Mouse (Mus musculus): Measurements from ENCODE around the gene Bloc1s6.

Gene Bloc1s6

DNA sequence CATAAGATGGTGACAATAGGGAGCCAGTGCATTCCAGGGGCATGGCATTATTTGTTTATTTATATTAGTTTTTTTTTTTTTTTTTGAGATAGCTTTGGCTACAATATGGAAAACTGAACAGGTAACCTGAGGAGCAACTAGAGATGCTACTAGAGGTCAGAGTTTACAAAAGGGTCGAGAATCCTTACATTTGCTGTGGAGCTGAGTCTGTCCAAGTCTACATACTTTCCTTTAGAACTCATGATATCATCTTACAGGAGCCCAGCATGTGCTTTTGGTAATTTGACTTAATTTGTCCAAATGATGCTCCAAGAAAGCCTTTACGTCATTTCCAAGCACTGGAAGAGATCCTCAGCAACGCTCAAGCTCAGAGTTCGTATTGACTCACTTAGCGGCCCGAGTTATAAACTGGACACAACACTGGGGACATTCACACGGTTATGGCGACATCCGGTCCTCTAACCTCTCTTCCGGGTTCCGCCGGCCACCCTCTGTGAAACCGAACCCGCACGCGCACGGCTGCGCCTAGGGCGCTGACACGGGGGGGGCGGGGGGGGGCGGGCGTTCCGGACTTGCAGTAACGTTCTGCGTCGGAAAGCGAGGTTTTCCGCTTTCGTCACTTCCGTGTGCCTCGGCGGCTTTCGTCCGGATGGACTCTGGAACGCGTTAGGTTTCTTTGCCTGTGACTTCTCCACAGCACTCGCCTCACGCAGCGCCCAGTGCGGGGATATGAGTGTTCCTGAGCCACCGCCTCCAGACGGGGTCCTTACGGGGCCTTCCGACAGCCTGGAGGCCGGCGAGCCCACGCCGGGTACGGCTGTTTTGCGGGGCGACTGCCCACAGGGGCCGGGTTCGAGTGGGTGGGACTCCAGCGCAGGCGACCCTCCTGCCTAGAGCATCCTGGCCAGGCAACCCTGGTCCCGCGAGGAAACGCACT, at the start of gene Bloc1s6:
TSS of gene Bloc1s6 (plus strand) at position 610 of the 937 bp plus-strand sequence.
- DNase-seq (ENCODE audit: low read depth, low spot score): peak; percentile 95

DNA sequence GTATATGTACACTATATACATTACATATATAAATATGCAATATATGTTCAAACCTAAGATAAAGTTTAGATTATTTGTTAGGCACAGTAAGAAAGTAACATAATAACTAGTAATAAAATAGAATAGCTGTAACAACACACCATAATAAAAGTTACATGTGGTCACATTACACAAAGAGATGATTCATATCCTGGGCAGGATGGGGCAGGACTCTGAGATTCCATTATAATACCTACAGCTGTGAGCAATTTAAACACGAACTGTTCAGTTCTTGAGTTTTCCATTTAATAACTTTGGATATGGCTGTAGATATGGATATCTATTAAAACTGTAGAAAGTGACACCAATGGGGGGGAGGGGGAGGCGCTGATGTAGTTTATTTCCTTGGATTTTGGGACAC, 40.8 kb upstream of the Bloc1s6 start:
- no peak for DNase-seq (ENCODE audit: low read depth, low spot score)

DNA sequence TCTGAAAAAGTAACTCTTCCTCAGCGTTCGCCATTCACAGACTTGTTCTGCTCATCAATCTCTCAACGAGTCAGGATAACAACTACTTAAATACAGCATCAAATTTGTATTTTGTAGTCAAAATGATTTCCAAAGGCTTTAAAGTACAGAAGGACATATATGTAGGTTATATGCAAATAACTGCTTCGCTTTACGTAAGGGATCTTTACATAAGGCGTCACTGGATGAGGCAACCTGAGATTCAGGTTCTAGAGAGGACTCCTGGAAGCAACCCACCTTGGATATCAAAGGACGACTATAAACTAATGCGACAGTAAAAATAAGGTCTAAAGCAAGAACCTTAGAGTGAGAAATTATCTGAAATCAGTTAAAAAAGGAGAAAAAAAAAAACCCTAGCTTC, 37.3 kb upstream of the Bloc1s6 start:
- DNase-seq (ENCODE audit: low read depth, low spot score): no peak

DNA sequence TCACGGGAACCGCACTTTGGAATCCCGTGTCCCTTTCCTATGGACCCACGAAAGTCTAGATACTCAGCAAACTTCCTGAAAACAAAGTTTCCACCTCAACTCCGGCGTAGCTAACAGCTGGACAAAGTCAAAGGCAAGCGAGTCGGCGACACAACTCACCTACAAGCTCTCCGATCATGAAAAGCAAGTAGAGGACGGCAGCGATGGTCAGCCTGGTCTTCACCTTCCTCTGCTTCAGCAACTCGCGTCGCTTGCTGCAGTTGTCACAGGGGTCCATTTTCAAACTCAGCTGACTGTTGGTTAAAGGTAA, 36.5 kb upstream of the Bloc1s6 start:
- DNase-seq (ENCODE audit: low read depth, low spot score): no peak

DNA sequence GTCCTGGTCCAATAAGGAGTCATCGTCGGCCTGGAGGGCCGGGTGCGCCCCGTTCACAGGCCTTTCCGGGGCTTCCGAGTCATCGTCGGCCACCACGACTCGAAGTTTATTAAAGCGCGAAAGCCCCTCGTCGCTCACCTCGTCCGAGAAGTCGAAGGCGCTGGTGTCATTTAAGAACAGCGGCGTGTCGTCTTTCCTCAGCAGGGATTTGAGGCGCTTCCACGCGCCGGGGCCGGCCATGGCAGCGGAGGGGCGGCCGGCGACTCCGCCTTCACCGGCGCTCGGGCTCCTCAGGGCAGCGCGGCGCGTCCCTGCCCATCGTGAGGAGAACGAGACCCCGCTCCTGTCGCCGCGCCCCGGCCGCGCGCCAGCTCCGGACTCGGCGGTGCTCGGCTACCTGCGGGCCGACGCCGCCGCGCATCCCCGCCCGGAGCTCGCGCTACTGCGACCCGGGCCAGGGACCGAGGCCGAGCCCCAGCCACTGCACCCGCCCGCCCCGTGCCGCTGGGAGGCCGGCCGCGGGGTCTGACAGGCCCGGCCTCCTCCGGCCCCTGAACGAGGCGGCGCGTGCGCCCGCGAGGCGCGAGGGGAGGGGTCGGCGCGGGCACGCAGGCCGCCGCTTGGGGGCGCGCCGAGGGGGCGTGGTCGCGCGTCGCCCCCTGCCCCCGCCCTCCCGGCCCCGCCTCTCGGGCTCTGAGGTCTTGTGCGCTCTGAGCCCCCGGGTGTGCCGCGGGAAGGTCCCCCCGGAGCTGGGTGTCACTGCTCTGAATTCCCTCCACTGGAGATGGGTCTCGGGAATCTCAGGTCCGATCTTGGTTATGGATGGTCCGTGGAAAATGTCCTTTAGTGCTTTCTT, 35.9 kb upstream of the Bloc1s6 start, which contains the start of gene Slc30a4:
TSS of gene Slc30a4 (minus strand) at position 483 of the 856 bp plus-strand sequence.
- DNase-seq (ENCODE audit: low read depth, low spot score): peak; percentile 86

DNA sequence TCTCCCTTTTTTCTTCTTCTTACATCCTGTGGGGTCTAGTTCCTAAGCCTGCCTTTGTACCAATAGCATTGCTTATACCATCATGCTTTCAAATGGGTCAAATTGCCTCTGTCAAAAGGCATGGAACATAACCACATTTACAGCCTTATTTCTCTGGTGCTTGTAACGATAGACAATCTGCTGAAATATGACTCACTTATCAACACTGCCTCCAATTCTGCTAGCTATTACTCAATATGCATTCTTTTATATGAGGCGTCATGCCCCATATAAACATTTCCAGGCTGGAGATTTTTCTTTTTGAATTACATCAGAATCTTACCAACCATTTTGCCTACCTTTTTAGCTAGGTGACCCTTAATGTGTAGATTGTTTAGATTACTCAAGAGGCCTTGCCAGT, 33.7 kb upstream of the Bloc1s6 start:
- no peak for DNase-seq (ENCODE audit: low read depth, low spot score)

DNA sequence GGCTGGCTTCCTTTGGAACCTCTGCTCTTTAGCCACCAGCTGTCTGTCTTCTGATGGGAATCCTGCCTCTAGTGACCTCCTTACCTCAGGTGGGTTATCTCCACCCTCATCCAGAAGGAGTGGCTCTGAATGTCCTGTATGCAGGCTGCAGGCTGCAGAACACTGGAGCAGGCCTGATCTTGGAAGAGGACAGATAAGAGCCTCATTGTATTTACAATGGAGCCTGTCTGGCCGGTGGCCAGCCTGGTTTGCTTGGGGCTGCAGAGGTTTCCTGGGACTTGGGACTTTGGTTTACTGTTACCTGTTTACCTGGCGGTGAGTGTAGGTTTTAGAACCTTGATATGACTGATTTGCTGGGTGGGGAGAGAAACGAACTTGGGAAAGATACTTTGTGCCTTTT, 30.2 kb upstream of the Bloc1s6 start:
- no peak for DNase-seq (ENCODE audit: low read depth, low spot score)

DNA sequence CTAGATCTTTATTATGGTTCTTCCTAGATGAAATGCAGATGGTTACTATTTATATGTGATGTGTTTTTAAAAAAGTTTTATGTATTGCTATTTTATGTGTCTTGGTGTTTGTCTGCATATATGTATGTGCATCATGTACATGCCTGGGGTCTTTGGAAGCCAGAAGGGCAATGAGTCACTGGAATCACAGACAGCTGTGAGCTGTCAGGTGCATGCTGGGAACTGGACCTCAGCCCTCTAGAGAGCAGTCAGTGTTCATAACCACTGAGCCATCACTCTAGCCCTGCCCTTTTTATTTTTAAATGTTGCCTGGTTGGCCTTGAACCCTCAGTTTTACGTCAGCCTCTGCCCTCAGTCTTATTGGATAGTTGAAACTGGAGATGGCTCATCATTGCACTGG, 29.1 kb upstream of the Bloc1s6 start:
- no peak for DNase-seq (ENCODE audit: low read depth, low spot score)

DNA sequence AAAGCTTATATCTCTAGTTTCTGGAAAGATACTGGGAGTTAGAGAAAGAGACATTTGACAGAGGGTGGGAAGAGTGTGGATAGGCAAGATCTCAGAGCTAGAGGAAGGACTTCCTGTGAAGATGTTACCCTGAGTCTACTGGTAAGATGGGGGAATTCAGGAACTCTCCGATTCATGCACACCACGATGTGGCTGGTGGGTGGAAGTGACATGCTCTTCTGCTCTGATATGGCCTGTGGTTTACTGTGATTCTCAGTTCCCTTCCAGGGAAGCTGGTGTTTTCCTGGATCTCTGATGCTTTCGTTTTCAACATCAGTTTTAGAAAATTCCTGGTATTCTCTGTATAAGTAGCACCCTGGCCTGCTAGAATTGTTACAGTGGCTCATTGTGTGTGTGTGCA, 26.4 kb upstream of the Bloc1s6 start:
- DNase-seq (ENCODE audit: low read depth, low spot score): no peak

DNA sequence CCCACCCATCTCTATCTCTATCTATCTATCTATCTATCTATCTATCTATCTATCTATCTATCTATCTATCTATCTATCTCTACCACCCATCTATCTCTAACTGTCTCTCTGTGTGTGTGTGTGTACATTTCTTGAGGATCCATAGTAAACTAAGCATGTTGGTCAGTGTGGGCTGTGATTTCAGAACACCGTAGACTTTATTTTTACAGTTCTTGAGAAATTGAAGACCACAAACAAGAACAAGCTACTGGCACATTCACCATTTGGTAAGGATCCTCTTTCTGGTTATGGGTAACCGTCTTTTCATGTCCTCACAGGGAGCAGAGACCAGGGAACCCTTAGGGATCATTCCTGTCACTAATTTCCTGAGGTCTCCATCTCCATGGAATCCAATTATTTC, 25.5 kb upstream of the Bloc1s6 start:
- no peak for DNase-seq (ENCODE audit: low read depth, low spot score)

DNA sequence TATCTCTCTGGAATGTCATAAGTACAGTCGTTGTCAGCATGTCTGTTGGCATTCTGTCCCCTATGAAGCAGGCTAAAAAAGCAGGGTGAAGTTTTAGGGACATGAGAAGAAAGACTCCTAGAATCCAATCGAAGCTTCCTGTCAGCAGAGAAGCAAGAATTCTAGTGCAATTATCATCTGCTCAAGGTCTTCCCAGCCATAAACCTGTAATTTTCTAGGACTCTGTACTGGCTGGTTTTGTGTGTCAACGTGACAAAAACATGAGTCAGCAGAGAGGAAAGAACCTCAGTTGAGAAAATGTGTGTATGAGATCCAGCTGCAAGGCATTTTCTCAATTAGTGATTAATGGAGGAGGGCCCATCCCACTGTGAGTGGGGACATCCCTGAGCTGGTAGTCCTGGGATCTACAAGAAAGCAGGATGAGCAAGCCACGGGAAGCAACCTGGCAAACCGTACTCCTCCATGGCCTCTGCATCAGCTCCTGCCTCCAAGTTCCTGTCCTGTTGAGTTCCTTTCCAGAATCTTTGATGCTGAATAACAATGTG, 23.1 kb upstream of the Bloc1s6 start:
- DNase-seq (ENCODE audit: low read depth, low spot score): no peak

DNA sequence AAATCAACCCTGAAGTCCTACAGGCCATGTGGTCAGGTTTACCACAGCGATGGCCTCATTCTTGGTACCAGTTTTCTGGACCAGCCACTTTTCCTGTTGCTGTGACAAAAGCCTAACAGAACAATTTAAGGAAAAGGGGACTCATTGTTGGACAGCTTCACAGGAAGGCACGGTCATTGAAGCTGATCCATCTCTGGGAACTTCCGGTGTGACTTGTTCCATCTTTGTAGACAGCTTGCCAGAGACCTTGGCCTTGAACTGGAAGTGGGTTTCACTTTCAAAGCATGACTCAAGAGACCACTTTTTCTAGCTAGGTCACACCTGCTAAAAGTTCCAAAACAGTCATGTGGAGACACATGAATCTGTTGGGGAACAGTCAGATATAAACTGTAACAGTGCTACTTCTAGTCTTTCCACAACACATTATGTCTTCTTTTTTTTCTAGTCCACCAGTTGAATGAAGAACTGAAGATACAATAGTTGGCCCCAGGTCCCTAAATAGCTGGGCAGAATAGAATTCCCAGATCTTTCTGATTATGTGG, 21.9 kb upstream of the Bloc1s6 start:
- no peak for DNase-seq (ENCODE audit: low read depth, low spot score)

DNA sequence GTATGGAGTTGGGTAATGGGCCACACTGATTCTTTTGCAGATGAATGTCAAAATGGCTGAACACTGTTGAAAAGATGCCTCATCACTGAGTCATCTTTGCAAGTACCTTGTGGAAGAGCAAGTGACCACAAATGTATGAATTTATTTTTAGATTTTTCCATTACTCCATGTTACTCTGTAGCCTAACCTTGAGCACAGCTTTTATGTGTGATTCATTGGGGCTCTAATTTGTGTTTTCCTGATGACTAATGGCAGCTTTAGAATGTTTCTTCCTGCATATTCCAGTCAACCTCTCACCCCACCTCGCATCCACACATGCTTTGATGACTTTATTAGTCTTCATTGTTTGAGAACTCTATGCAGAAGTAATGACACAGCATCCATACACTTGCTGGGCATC, 19.1 kb upstream of the Bloc1s6 start:
- no peak for DNase-seq (ENCODE audit: low read depth, low spot score)

DNA sequence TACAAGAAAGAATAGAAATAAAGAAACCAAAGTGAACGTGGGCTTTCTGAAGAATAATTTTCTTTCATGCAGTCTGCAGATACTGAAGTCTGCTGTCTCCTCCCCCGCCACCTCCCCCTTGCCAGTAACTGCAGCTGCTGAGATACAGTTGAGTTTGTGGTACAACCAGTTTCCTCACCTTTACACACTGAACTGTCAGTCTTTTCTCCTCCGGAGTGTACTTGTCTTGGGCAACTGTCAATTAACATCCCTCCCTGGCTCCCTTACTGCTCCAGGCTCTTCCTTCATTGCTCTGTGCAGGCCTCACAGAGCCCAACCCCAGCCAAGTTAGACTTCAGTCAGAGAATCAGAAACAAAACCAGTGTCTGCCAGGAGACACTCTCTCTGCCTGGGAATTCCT, 17.7 kb upstream of the Bloc1s6 start:
- DNase-seq (ENCODE audit: low read depth, low spot score): no peak

DNA sequence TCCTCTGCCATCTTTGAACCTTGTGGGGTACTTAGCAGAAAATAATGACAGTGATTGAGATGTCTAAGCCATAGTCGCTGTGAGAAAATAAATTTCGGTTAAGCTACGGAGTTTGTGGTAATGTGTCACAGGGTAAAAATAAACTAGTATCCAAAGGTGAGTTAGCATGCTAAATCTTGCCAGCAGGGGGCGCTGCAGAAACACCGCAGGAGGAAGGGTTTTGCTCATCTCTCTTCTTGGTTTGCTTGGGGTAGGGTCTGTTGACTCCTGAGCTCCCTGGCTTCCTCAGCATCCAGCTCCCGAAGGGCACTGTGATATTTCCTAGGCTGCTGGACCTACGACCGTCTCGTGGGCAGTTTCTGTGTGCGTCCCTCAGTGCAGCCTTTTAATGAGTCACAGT, 12.7 kb upstream of the Bloc1s6 start:
- no peak for DNase-seq (ENCODE audit: low read depth, low spot score)

DNA sequence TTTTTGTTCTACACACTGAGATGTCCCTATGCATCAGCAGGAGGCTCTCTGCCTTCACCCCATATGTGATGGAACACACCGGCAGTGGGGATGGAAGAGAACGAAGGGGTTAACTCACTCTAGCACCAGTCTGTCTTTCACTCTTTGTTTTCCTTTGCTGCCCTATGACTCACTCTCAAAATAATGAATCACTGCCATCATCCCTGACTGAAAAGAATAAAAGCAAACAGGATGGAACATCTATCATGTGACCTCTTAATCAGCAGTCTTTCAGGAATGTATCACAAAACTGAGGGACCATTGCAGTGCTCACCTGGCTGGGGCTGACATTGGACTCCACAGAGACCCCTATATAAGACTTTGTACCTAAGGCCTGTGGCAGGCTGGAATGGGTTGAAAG, 6.8 kb upstream of the Bloc1s6 start:
- DNase-seq (ENCODE audit: low read depth, low spot score): no peak

DNA sequence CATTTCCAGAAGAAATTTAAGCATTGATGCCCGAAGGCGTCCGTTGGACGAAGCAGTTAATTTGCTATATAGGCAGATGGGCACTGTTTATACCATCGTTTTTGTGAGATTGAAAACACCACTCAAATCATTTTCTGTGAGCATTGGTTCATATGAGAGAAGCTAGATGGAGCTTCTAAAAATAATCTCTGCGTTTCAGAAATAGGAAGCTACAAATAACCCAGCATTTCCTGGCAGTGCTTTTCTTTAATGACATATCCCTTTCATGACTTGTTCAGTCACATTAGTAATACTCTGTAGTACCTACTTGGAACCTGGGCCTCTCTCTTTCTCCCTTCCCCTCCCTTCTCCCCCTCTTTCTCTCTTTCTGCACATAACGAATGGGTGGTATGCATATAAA, 720 bp downstream of the Bloc1s6 start:
- no peak for DNase-seq (ENCODE audit: low read depth, low spot score)

DNA sequence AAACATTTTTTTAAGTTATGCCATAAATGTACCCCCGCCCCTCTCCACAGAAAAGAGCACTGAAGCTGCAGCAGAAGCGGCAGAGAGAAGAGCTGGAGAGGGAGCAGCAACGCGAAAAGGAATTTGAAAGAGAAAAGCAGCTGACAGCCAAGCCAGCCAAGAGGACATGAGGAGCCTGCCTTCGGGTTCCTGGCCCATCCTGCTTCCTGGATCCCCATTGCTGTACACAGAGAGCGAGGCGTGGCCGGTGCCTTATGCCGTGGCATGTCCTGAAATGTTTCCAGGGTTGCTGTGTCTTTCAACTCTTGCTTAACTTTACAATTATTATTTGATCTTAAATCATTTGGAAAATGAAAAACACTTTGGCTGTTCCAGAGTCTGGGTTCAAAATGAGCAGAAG, 8.2 kb downstream of the Bloc1s6 start:
- no peak for DNase-seq (ENCODE audit: low read depth, low spot score)

DNA sequence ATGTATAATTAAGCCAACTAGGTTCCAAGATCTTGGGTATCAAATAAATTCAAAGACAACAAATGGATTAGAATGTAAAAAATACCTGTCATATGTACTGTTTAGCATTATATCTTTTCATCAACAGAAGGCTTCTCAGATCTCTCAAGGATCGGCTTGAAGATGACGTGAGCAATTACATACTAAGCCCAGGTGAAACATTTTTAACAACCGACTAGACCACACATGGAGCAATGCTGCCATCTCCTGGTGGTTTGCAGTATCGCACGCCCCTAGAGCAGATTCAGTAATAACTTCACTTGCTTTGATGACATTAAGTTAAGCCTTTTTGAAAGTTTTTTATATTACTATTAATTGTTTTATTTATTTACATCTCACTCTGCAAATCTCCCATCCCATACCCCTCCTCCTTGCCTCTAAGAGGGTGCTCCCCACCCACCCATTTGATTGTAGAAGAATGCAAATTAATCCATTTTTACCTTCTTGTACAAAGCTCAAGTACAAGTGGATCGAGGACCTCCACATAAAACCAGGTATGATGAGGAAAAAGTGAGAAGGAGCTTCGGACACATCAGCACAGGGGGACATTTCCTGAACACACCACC, 15.5 kb downstream of the Bloc1s6 start:
- peak; percentile 61 for DNase-seq (ENCODE audit: low read depth, low spot score)

DNA sequence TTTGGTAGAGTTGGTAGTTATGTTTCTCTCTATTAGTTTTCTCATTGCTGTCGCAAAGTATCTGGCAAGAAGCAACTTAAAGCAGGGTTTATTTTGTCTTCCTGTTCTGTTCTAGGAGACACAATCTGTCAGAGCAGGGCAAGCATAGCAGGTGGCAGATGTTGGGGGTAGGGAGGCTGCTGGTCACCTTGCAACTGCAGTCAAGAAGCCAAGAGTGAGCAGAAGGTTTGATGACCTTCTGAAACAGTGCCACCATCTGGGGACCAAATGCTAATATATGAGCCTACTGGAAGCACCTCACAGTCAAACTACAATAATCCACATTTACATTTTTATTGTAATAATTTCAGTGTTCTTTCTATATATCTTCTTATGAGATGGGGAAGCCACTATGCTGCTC, 21.5 kb downstream of the Bloc1s6 start:
- DNase-seq (ENCODE audit: low read depth, low spot score): no peak

DNA sequence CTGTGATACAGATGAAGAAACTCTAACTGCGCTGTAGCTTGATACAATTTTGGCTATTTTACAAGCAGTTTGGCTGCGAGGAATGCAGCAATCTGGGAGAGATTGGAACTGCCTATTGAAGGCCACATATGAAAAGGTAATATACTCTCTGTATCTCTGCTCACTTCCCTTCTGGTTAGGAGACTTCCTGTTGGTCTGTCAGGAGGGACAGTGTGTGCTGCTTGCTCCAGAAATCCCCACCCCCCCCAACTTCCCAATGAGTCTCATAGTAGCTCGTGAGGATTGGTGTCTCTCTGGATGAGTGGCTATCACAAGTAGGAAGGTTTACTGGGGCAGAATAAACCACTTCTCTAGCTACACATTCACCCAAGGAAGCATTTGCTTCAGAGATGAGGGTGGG, 24.7 kb downstream of the Bloc1s6 start:
- no peak for DNase-seq (ENCODE audit: low read depth, low spot score)

DNA sequence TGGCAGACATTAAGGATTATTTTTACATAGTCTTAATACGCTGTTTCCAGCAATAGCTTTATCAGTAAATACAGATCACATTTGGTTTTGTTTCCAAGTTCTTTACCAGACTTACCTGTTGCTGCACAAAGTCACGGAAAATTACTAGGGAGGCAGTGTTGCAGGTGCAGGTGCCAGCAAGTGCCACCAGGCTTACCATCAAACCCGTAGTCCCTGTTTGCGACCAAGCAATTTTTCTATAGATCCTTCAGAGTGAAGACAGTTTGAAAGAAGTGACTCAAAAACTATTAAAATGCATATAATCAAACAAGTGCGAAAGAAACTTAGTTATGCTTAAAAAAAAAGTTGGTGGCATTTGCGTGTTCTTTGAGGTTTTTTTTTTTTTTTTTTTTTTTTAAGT, 26.2 kb downstream of the Bloc1s6 start:
- DNase-seq (ENCODE audit: low read depth, low spot score): no peak
